Mouse (Mus musculus) thymus, adult 2 months (tissue): Measurements from ENCODE around the gene Cadm4. TPM values are rescaled to one million over a fixed set of nuclear protein-coding genes. Genes with fewer than 3 reads are reported as not detected.
A peak's percentile ranks its signal among the peaks of the same experiment; 100 is the strongest.

ENCODE experiments used
- DNase-seq: peaks from one replicate; pipeline ENCODE4 v3.0.0; 2021
- H3K27ac ChIP-seq: fragments of 200-500 bp; 2 replicates; pipeline ENCODE4 v1.5.1; 2012; ENCODE audit warnings: low read length, control low read depth; ENCODE audit not compliant: control insufficient read depth, insufficient read depth
- H3K27me3 ChIP-seq: fragments of 200-500 bp; 2 replicates; pipeline ENCODE4 v1.6.1; 2012; ENCODE audit warnings: mild to moderate bottlenecking, low read length, moderate library complexity, mixed read lengths; ENCODE audit not compliant: control insufficient read depth, insufficient read depth
- H3K36me3 ChIP-seq: fragments of 200-500 bp; 2 replicates; pipeline ENCODE4 v1.6.1; 2012; ENCODE audit warnings: mild to moderate bottlenecking, low read length, moderate library complexity; ENCODE audit not compliant: control insufficient read depth, insufficient read depth
- H3K4me1 ChIP-seq: fragments of 200-500 bp; replicated peaks from 2 replicates; pipeline ENCODE4 v1.6.1; 2012; ENCODE audit warnings: low read length; ENCODE audit not compliant: control insufficient read depth, insufficient read depth
- H3K4me3 ChIP-seq: fragments of 200-500 bp; 2 replicates; pipeline ENCODE4 v1.5.1; 2012; ENCODE audit warnings: mild to moderate bottlenecking, low read length, control low read depth, moderate library complexity; ENCODE audit not compliant: control insufficient read depth, insufficient read depth
- CTCF ChIP-seq: fragments of 200-500 bp; IDR thresholded peaks from 2 replicates; pipeline ENCODE4 v1.5.1; 2012; ENCODE audit warnings: mild to moderate bottlenecking, control low read depth, low read length, moderate library complexity, borderline replicate concordance; ENCODE audit not compliant: control insufficient read depth, poor library complexity, insufficient read depth; ENCODE audit errors: extremely low read depth
- POLR2A ChIP-seq: fragments of 200-500 bp; IDR thresholded peaks from 2 replicates; pipeline ENCODE4 v1.6.1; 2012; ENCODE audit warnings: mild to moderate bottlenecking, low read length, control low read depth, moderate library complexity; ENCODE audit not compliant: control insufficient read depth, poor library complexity, insufficient read depth; ENCODE audit errors: extremely low read depth
- WGBS: fragments of 180-500 bp; shearing (Covaris S2); methylation state at CpG from one replicate; pipeline ENCODE4 v1.1.7; 2018; 5-methylcytosine and 5-hydroxymethylcytosine counted together
- polyA plus RNA-seq: library from polyadenylated mRNA; depleted of rRNA; stranded (reverse); fragments of >200 nt; gene quantifications from 2 replicates; pipeline ENCODE4 v1.2.3, GENCODE M21; 2012; rRNA removed

Gene Cadm4
- polyA plus RNA-seq = 6.4 and 7.1 TPM in 2 replicates

GRCm38 (mm10) chr7:24481474-24482207 is at the start of gene Cadm4:
TSS of gene Cadm4 (plus strand) at chr7:24482023.
- H3K36me3 ChIP-seq = no peaks in the 10 kb centered on the region
- H3K4me1 ChIP-seq = peaks cover 7% of the 10 kb centered on the region
- TF ChIP-seq POLR2A (no peak), CTCF (no peak)
- peak within 1 kb of the TSS; percentile 81 for H3K4me3 ChIP-seq
- H3K27me3 ChIP-seq = peaks cover 11% of the 10 kb centered on the region; the same call in 1 of the 2 replicates
- H3K27ac ChIP-seq = no peak within 1 kb of the TSS
- 2% methylated on average over 83 of the region's 83 CpGs for WGBS
- peak; percentile 87 for DNase-seq

GRCm38 (mm10) chr7:24435305-24435704 is 46.5 kb upstream of the Cadm4 start:
- WGBS = 96% methylated on average over 5 of the region's 5 CpGs
- DNase-seq = no peak
- H3K27ac ChIP-seq = no peak overlapping the region
- no peaks in the 10 kb centered on the region for H3K27me3 ChIP-seq
- peaks cover 19% of the 10 kb centered on the region for H3K4me1 ChIP-seq
- no peak overlapping the region for H3K4me3 ChIP-seq
- TF ChIP-seq POLR2A (no peak), CTCF (no peak)
- H3K36me3 ChIP-seq = no peaks in the 10 kb centered on the region

- Histone ChIP-seq H3K4me3 (no peak overlapping the region), H3K27me3 (no peaks in the 10 kb centered on the region), H3K4me1 (no peaks in the 10 kb centered on the region; the same call in 1 of the 2 replicates), H3K27ac (no peak overlapping the region), H3K36me3 (no peaks in the 10 kb centered on the region)
- 57% methylated on average over 10 of the region's 10 CpGs for WGBS
- TF ChIP-seq POLR2A = no peak
- TF ChIP-seq CTCF = no peak
- DNase-seq = no peak
These were observed 43.8 kb upstream of the Cadm4 start for GRCm38 (mm10) chr7:24437981-24438380.

GRCm38 (mm10) chr7:24439191-24439590 is 42.6 kb upstream of the Cadm4 start:
- H3K36me3 ChIP-seq = no peaks in the 10 kb centered on the region
- no peak overlapping the region for H3K4me3 ChIP-seq
- WGBS = 81% methylated on average over 6 of the region's 6 CpGs
- no peak for TF ChIP-seq POLR2A
- no peak for TF ChIP-seq CTCF
- no peaks in the 10 kb centered on the region for H3K27me3 ChIP-seq
- H3K4me1 ChIP-seq = no peaks in the 10 kb centered on the region; the same call in 1 of the 2 replicates
- DNase-seq = no peak
- no peak overlapping the region for H3K27ac ChIP-seq

GRCm38 (mm10) chr7:24439891-24440290 is 41.9 kb upstream of the Cadm4 start:
- DNase-seq = no peak
- 25% methylated on average over 7 of the region's 7 CpGs for WGBS
- H3K4me1 ChIP-seq = no peaks in the 10 kb centered on the region; the same call in 1 of the 2 replicates
- no peak for TF ChIP-seq POLR2A
- no peak for TF ChIP-seq CTCF
- no peaks in the 10 kb centered on the region for H3K36me3 ChIP-seq
- H3K27me3 ChIP-seq = no peaks in the 10 kb centered on the region
- no peak overlapping the region for H3K4me3 ChIP-seq
- H3K27ac ChIP-seq = no peak overlapping the region

GRCm38 (mm10) chr7:24441785-24442184 is 40.0 kb upstream of the Cadm4 start:
- H3K36me3 ChIP-seq = no peaks in the 10 kb centered on the region
- H3K4me1 ChIP-seq = peaks cover 7% of the 10 kb centered on the region
- WGBS = 13% methylated on average over 1 of the region's 1 CpGs
- no peak overlapping the region for H3K27ac ChIP-seq
- DNase-seq = peak; percentile 86
- no peak overlapping the region for H3K4me3 ChIP-seq
- no peak for TF ChIP-seq POLR2A
- TF ChIP-seq CTCF = peak; percentile 91; the same call in 1 of the 2 replicates
- H3K27me3 ChIP-seq = no peaks in the 10 kb centered on the region

- 78% methylated on average over 8 of the region's 8 CpGs for WGBS
- no peak overlapping the region for H3K27ac ChIP-seq
These were observed 39.5 kb upstream of the Cadm4 start for GRCm38 (mm10) chr7:24442313-24442712.

More at GRCm38 (mm10) chr7:24442313-24442712, 39.5 kb upstream of the Cadm4 start:
- DNase-seq = no peak
- H3K4me3 ChIP-seq = no peak overlapping the region
- H3K27me3 ChIP-seq = no peaks in the 10 kb centered on the region
- no peak for TF ChIP-seq CTCF
- no peak for TF ChIP-seq POLR2A
- peaks cover 7% of the 10 kb centered on the region for H3K4me1 ChIP-seq
- H3K36me3 ChIP-seq = no peaks in the 10 kb centered on the region
